Mouse (Mus musculus) intestine, postnatal 0 days (tissue): Measurements from ENCODE around the gene Wdr4. TPM values are rescaled to one million over a fixed set of nuclear protein-coding genes. Genes with fewer than 3 reads are reported as not detected.

Experiments used
- ATAC-seq: fragments of 200-750 bp; cut with Nextera tagmentation; 2 replicates; pipeline ENCODE4 v1.8.0; 2017; ENCODE audit warnings: mild to moderate bottlenecking, moderate TSS enrichment, moderate library complexity
- H3K27ac ChIP-seq: fragments of 300-500 bp; sonication (generic); 2 replicates; pipeline ENCODE4 v1.5.1; 2014; ENCODE audit warnings: mild to moderate bottlenecking, low read depth, low read length, moderate library complexity
- H3K27me3 ChIP-seq: fragments of 300-500 bp; sonication (generic); replicated peaks from 2 replicates; pipeline ENCODE4 v1.6.1; 2014; ENCODE audit warnings: low read length, mixed read lengths; ENCODE audit not compliant: control insufficient read depth, insufficient read depth
- H3K36me3 ChIP-seq: fragments of 300-500 bp; sonication (generic); 2 replicates; pipeline ENCODE4 v1.6.1; 2014; ENCODE audit warnings: mild to moderate bottlenecking, moderate library complexity; ENCODE audit not compliant: control insufficient read depth, insufficient read depth
- H3K4me1 ChIP-seq: fragments of 300-500 bp; sonication (generic); replicated peaks from 2 replicates; pipeline ENCODE4 v1.6.1; 2014; ENCODE audit warnings: antibody characterized with exemption, low read length, mixed read lengths; ENCODE audit not compliant: control insufficient read depth, insufficient read depth
- H3K4me2 ChIP-seq: fragments of 300-500 bp; sonication (generic); replicated peaks from 2 replicates; pipeline ENCODE4 v1.6.1; 2014; ENCODE audit warnings: low read depth, mild to moderate bottlenecking, moderate library complexity
- H3K4me3 ChIP-seq: fragments of 300-500 bp; sonication (generic); 2 replicates; pipeline ENCODE4 v1.5.1; 2014; ENCODE audit warnings: low read depth, low read length
- H3K9ac ChIP-seq: fragments of 300-500 bp; sonication (generic); 2 replicates; pipeline ENCODE4 v1.6.1; 2014; ENCODE audit warnings: mild to moderate bottlenecking, low read depth, low read length
- H3K9me3 ChIP-seq: fragments of 300-500 bp; sonication (generic); 2 replicates; pipeline ENCODE4 v1.6.1; 2016; ENCODE audit warnings: mixed run types; ENCODE audit not compliant: control insufficient read depth
- CTCF ChIP-seq: sonication (generic); IDR thresholded peaks from 2 replicates; pipeline ENCODE4 v1.5.1; 2016; ENCODE audit warnings: low read depth, mild to moderate bottlenecking, control low read depth, antibody characterized with exemption, moderate library complexity
- WGBS: fragments of 180-500 bp; shearing (Covaris S2); extraction: QIAGEN DNeasy Blood & Tissue Kit; methylation state at CpG from one replicate; pipeline ENCODE4 v1.1.7; 2014; 5-methylcytosine and 5-hydroxymethylcytosine counted together
- polyA plus RNA-seq: library from polyadenylated mRNA; unstranded; fragments of >200 nt; fragmentation: Nextera tagmentation; extraction: Ambion mirVana; gene quantifications from 2 replicates; pipeline ENCODE4 v1.2.1, GENCODE M21; 2015

Gene Wdr4
- polyA plus RNA-seq, 1 experiment from 2014 or later: 12.5 TPM

DNA sequence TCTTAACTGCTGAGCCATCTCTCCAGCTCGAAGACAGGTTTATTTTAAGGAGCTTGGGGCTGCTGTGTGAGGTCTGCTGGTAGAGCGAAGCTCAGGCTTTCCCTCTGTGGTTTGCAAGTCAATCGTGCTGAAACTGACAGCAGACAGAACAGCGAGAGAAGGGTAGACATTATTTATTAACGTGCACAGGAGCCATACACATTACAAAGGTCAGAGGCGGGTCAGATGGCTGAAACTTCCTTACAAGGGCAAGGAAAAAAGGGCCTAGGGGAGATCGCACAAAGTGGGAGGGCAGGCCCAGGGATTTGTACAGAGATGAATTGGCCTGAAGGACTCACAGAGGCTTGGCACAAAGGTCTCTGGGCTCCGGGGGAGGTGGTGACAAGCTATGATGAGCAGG is 29.6 kb upstream of the Wdr4 start:
- H3K36me3 ChIP-seq: no peaks in the 10 kb centered on the region
- TF ChIP-seq CTCF: no peak
- no peak for ATAC-seq
- no peak overlapping the region for H3K4me3 ChIP-seq
- 20% methylated on average over 8 of the region's 8 CpGs for WGBS
- H3K27me3 ChIP-seq: no peaks in the 10 kb centered on the region
- H3K9ac ChIP-seq: no peak overlapping the region
- H3K4me2 ChIP-seq: no peak overlapping the region
- H3K9me3 ChIP-seq: no peaks in the 10 kb centered on the region
- H3K4me1 ChIP-seq: no peaks in the 10 kb centered on the region
- H3K27ac ChIP-seq: no peak overlapping the region

DNA sequence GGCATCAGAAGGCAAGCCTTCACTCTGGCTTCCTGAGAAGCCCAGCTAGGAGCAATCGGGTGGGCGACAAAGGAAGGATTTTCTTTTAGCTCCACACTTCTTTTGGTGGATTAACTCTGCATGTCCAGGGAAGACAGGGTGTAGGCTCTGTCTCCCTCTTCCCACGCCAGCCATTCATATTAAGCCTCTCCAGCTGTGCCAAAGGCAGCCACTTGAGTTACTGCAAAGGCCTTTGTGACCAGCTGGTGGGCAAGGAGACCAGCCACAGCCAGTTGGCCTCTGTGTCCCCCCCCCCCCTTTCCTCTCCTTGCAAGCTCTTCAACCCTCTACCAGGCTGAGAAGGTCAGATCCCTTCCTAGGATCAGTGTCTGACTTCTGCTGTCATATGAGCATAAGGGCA is 28.2 kb upstream of the Wdr4 start:
- no peak overlapping the region for H3K9ac ChIP-seq
- no peak overlapping the region for H3K27ac ChIP-seq
- ATAC-seq: no peak
- TF ChIP-seq CTCF: no peak
- no peaks in the 10 kb centered on the region for H3K27me3 ChIP-seq
- H3K4me3 ChIP-seq: no peak overlapping the region
- no peaks in the 10 kb centered on the region for H3K9me3 ChIP-seq
- H3K4me2 ChIP-seq: no peak overlapping the region
- WGBS: 89% methylated on average over 3 of the region's 3 CpGs
- no peaks in the 10 kb centered on the region for H3K4me1 ChIP-seq
- no peaks in the 10 kb centered on the region for H3K36me3 ChIP-seq

DNA sequence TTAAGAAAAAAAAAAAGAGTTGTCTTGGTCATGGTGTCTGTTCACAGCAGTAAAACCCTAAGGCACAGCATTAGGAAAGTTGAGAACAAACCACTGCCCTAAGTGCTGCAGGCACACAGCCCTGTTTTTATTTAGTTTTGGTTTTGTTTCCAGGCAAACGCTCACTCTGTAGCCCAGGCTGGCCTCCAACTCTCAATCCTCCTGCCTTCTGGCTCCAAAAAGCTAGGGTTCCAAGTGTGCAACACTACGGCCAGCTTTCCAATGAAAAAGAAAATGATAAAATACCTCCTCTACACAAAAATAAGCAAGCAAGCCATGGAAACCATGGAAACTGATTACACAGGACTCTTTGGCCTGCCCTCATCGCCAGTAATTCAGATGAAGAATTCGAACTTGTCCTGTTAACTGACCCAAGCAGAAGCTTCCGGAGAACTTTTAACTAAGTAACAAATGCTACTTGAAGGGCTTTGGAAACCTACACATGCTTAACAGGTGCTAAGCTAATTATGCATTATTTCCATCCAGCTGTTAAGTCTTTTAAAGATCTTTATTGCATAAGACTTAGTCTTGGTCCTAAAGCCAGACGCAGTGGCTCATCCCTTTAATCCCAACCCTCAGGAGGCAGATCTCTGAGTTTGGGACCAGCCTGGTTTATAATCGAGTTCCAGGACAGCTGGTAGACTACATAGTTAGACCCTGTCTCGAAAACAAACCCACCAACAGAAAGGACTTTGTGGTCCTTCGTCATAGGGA is 26.8 kb upstream of the Wdr4 start:
- 85% methylated on average over 9 of the region's 9 CpGs for WGBS
- Histone ChIP-seq H3K36me3 (no peaks in the 10 kb centered on the region), H3K4me1 (no peaks in the 10 kb centered on the region), H3K9ac (no peak overlapping the region), H3K27me3 (no peaks in the 10 kb centered on the region), H3K9me3 (no peaks in the 10 kb centered on the region), H3K4me2 (no peak overlapping the region), H3K4me3 (no peak overlapping the region), H3K27ac (no peak overlapping the region)
- ATAC-seq: no peak
- TF ChIP-seq CTCF: no peak

DNA sequence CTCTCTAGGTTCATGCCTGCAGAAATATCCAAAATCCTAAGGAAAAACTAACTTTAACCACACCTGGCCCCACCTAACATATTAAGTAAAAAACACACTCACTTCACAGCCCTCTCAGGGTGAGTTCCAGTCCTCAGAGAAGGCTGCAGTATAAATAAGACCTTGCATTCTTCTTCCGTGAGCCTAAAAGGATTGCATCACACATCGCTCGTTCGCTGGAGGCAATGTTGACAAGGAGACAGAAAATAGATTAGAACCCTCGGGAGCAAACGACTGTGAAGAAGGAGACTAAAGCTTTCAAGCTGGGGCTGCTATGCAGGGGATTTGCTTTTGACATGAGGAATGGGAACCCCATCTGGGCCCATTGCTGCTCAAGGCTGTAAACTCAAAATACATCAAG is 23.8 kb upstream of the Wdr4 start:
- no peaks in the 10 kb centered on the region for H3K27me3 ChIP-seq
- no peak overlapping the region for H3K4me2 ChIP-seq
- H3K27ac ChIP-seq: no peak overlapping the region
- no peaks in the 10 kb centered on the region for H3K36me3 ChIP-seq
- no peaks in the 10 kb centered on the region for H3K9me3 ChIP-seq
- WGBS: 12% methylated on average over 6 of the region's 6 CpGs
- H3K4me3 ChIP-seq: no peak overlapping the region
- no peak for TF ChIP-seq CTCF
- H3K9ac ChIP-seq: no peak overlapping the region
- ATAC-seq: no peak
- no peaks in the 10 kb centered on the region for H3K4me1 ChIP-seq

DNA sequence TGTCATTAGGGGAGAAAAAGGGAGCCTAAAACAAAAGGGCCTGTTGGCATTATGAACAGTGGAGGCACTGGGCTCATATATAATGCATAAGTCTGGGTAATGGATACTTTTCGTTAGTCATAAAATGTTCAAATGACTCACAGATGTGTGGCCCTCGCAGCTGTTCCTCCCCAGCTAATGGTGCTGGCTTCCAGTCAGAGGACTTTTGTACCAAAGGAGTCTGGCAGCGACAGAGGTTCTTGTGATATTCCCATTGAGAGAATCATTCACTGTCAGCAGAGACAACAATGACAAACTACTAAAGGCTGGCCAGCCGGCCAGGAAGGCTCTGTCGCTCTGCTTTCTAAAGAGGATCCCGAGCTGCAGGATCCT is 21.7 kb upstream of the Wdr4 start:
- no peaks in the 10 kb centered on the region for H3K9me3 ChIP-seq
- TF ChIP-seq CTCF: no peak
- no peak overlapping the region for H3K9ac ChIP-seq
- no peaks in the 10 kb centered on the region for H3K36me3 ChIP-seq
- H3K4me3 ChIP-seq: no peak overlapping the region
- no peaks in the 10 kb centered on the region for H3K27me3 ChIP-seq
- no peak for ATAC-seq
- WGBS: 39% methylated on average over 6 of the region's 6 CpGs
- no peak overlapping the region for H3K27ac ChIP-seq
- no peak overlapping the region for H3K4me2 ChIP-seq
- H3K4me1 ChIP-seq: no peaks in the 10 kb centered on the region

DNA sequence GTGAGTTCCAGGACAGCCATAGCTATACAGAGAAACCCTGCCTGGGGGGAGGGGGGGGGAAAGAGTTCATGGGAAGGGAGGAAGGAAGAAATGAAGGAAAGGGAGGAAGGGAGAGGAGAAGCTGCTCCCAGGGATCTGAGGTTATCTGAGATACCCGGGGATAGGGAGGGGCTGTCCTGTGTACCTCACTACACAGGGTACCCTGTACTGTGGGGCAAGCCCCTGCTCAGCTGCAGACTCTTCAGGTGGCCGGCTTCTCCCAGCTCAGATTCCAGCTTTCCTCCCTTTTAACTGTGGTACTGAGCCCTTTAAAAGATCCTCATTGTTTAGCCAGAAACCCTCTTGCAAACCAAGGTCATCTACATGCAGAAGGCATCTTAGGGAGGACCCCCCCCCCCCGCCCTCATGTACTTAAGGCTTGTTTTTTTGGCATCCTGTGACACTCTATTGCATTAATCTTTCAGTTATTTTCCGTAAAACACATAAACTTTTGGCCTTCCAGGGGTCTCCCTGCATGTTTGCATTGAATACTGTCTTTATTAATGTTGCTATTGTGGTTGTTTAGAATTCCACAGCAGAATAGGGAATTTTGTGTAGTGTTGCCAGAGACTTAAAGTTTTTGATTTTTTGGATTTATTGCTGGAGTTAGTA is 21.2 kb upstream of the Wdr4 start:
- no peak for ATAC-seq
- Histone ChIP-seq H3K9ac (no peak overlapping the region), H3K4me1 (no peaks in the 10 kb centered on the region), H3K4me2 (no peak overlapping the region), H3K4me3 (no peak overlapping the region), H3K27me3 (no peaks in the 10 kb centered on the region), H3K9me3 (no peaks in the 10 kb centered on the region), H3K36me3 (no peaks in the 10 kb centered on the region), H3K27ac (no peak overlapping the region)
- 67% methylated on average over 4 of the region's 4 CpGs for WGBS
- TF ChIP-seq CTCF: no peak
